Mouse (Mus musculus) heart, adult 2 months (tissue): ENCODE results near the gene Ttll11. TPM values are rescaled to one million over a fixed set of nuclear protein-coding genes. Genes with fewer than 3 reads are reported as not detected.

ENCODE experiments used
- DNase-seq, 2 experiments: peaks; one replicate each; pipeline ENCODE4 v3.0.0; 2021
- H3K27ac ChIP-seq: fragments of 200-600 bp; 2 replicates; pipeline ENCODE4 v1.8.1; 2022
- H3K27me3 ChIP-seq: fragments of 200-500 bp; 2 replicates; pipeline ENCODE4 v1.6.1; 2012; ENCODE audit warnings: mild to moderate bottlenecking, low read length, inconsistent platforms, mixed read lengths; ENCODE audit not compliant: control insufficient read depth, insufficient read depth
- H3K36me3 ChIP-seq: fragments of 200-500 bp; 2 replicates; pipeline ENCODE4 v1.6.1; 2012; ENCODE audit warnings: low read length, inconsistent platforms; ENCODE audit not compliant: control insufficient read depth, insufficient read depth
- H3K4me1 ChIP-seq: fragments of 200-500 bp; 2 replicates; pipeline ENCODE4 v1.6.1; 2011; ENCODE audit warnings: low read length; ENCODE audit not compliant: control insufficient read depth, insufficient read depth
- H3K4me3 ChIP-seq: fragments of 200-600 bp; 2 replicates; pipeline ENCODE4 v1.8.1; 2022
- H3K79me2 ChIP-seq: fragments of 200-500 bp; replicated peaks from 2 replicates; pipeline ENCODE4 v1.6.1; 2012; ENCODE audit warnings: mild to moderate bottlenecking, inconsistent platforms, low read length, moderate library complexity, mixed read lengths; ENCODE audit not compliant: control insufficient read depth, insufficient read depth
- H3K9ac ChIP-seq: fragments of 200-500 bp; 2 replicates; pipeline ENCODE4 v1.6.1; 2012; ENCODE audit warnings: low read depth, mild to moderate bottlenecking, control low read depth, inconsistent platforms, low read length, mixed read lengths
- CTCF ChIP-seq: fragments of 200-600 bp; IDR thresholded peaks from 2 replicates; pipeline ENCODE4 v1.8.1; 2022; ENCODE audit warnings: antibody characterized with exemption, mild to moderate bottlenecking, moderate library complexity
- EP300 ChIP-seq: fragments of 200-500 bp; IDR thresholded peaks from 2 replicates; pipeline ENCODE4 v1.6.1; 2011; ENCODE audit warnings: low read depth, low read length, control low read depth; ENCODE audit not compliant: insufficient read depth
- POLR2A ChIP-seq: fragments of 200-500 bp; IDR thresholded peaks from 2 replicates; pipeline ENCODE4 v1.6.1; 2011; ENCODE audit warnings: mild to moderate bottlenecking, low read depth, low read length, control low read depth; ENCODE audit not compliant: insufficient read depth
- WGBS: fragments of 180-500 bp; shearing (Covaris S2); methylation state at CpG from one replicate; pipeline ENCODE4 v1.1.7; 2018; 5-methylcytosine and 5-hydroxymethylcytosine counted together
- intact Hi-C: fragments of 180-260 bp; cut with DNase I; formaldehyde crosslinking; loops from one replicate; pipeline ENCODE4 v1.15.1; 2025
- polyA plus RNA-seq: library from polyadenylated mRNA; depleted of rRNA; stranded (reverse); fragments of >200 nt; gene quantifications from 2 replicates; pipeline ENCODE4 v1.2.3, GENCODE M21; 2012
- total RNA-seq, 2 experiments: library from RNA; stranded (reverse); gene quantifications; 2 replicates each; pipeline ENCODE4 v1.2.3; 2021

Ttll11 gene
- total and polyA plus RNA-seq, 3 experiments: 1.2 to 2.2 (median 1.5) TPM

DNA sequence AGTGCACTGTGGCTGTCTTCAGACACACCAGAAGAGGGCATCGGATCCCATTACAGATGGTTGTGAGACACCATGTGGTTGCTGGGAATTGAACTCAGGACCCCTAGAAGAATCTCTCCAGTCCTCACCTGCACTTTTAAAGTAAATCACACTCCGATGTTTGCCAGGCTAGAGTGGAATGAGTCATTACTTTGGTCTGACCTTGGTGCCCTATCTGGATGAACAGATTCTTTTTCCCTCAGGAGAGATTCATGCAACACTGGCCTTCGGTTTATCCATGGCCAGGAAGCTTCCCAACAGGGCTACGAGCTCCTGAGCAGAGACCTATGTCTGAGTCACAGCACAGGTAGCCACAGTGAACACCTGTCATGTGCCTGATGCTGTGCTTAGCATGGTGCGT, 18.7 kb upstream of the Ttll11 start:
- Histone ChIP-seq H3K79me2 (no peaks in the 10 kb centered on the region), H3K9ac (no peak overlapping the region), H3K27me3 (no peaks in the 10 kb centered on the region), H3K27ac (no peak overlapping the region), H3K4me1 (peaks cover 13% of the 10 kb centered on the region), H3K36me3 (no peaks in the 10 kb centered on the region), H3K4me3 (no peak overlapping the region)
- DNase-seq: no peak
- intact Hi-C loops: no loop called here
- no peak for TF ChIP-seq POLR2A
- no peak for TF ChIP-seq EP300
- no peak for TF ChIP-seq CTCF
- 90% methylated on average over 5 of the region's 5 CpGs for WGBS

DNA sequence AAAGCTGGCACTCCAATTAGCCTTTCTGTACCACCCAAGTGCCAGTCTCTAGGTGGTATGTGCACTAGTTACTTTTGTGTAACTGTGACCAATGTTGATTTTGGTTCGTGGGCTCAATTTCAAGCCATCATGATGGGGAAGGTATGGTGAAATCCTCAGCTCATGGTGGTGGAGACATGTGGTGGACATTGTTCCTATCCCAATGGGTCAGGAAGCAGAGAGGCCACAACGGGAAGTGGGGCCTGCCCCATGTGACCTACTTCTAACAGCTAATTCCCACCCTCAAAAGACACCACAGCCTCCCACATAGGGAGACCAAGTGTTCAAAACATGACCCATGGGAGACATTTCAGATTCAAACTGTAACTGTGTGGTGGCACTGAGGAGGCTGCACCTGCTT, 17.0 kb upstream of the Ttll11 start:
- no peak overlapping the region for H3K9ac ChIP-seq
- no peak for DNase-seq
- intact Hi-C loops: no loop called here
- TF ChIP-seq CTCF (no peak), EP300 (no peak), POLR2A (no peak)
- no peaks in the 10 kb centered on the region for H3K79me2 ChIP-seq
- H3K27me3 ChIP-seq: no peaks in the 10 kb centered on the region
- H3K4me3 ChIP-seq: no peak overlapping the region
- H3K4me1 ChIP-seq: peaks cover 13% of the 10 kb centered on the region
- no peaks in the 10 kb centered on the region for H3K36me3 ChIP-seq
- H3K27ac ChIP-seq: peak overlapping the region; percentile 58
- 64% methylated on average over 2 of the region's 2 CpGs for WGBS

DNA sequence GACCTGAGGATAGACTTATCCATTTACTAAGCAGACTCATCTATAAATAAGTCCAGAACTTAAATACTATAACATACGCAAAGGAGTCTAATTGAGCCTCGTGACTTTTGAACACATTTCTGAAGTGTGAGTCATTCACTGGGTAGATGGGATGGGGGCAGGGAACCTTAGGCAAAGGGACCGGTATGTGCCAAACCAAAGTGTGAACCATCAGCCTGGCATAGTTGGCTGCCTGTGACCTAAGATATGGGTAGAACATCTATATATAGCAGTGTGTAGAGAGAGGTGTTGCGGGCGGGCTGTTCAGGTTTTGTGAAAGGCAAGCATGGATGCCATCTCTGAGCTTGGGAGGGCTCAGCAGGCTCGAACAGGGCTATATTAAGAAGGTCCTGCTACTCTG, 14.6 kb upstream of the Ttll11 start:
- H3K27me3 ChIP-seq: no peaks in the 10 kb centered on the region
- peak in 1 of 2 experiments; percentile 60 for DNase-seq
- H3K79me2 ChIP-seq: no peaks in the 10 kb centered on the region
- WGBS: 40% methylated on average over 6 of the region's 6 CpGs
- H3K9ac ChIP-seq: no peak overlapping the region
- H3K4me3 ChIP-seq: no peak overlapping the region
- peaks cover 13% of the 10 kb centered on the region for H3K4me1 ChIP-seq
- H3K27ac ChIP-seq: peak overlapping the region; percentile 72
- intact Hi-C loops: no loop called here
- H3K36me3 ChIP-seq: no peaks in the 10 kb centered on the region
- no peak for TF ChIP-seq CTCF
- TF ChIP-seq POLR2A: 0 out of 2 replicates have a peak, but pooled peaks have one; percentile 12
- TF ChIP-seq EP300: peak; percentile 95

DNA sequence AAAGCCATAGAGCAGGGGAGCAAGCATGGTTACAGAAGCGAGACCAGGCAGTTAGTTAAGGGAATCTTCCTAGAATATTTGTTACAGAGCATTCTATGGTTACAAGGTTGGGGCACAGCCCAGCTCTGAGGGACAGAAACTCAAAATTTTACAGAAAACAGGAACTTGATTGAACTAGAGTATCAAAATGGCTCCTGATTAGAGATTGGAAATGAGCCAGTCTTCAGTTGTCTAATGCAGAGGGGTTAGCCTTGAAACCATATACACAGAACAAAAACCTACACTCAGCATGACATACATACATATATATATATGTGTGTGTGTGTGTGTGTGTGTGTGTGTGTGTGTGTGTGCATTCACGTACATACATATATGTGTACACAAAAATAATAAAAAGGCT, 13.8 kb upstream of the Ttll11 start:
- TF ChIP-seq CTCF (no peak), EP300 (no peak), POLR2A (no peak)
- no peaks in the 10 kb centered on the region for H3K36me3 ChIP-seq
- H3K9ac ChIP-seq: no peak overlapping the region
- peak overlapping the region; percentile 33 for H3K27ac ChIP-seq
- intact Hi-C loops: no loop called here
- H3K79me2 ChIP-seq: no peaks in the 10 kb centered on the region
- peaks cover 11% of the 10 kb centered on the region for H3K4me1 ChIP-seq
- no peak overlapping the region for H3K4me3 ChIP-seq
- no peaks in the 10 kb centered on the region for H3K27me3 ChIP-seq
- 84% methylated on average over 2 of the region's 2 CpGs for WGBS
- DNase-seq: no peak

DNA sequence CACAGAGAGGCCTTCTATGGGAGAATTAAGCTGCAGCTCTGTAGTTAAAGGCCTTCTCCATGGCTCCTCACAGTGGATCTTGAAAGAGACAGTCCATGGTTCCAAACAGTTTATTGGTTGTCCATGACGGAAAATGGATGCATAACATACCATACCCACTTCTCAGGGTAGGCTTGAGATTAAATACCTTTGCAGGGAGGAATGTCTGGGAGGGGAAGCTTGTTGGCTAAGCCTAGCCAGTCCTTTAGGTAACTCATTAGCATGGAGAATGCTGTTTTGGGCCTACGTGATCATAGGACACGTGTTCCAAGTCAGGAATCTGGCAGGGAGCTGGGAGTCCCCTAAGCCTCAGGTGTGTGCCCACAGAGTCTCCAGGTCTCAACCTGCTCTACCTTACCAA, 12.5 kb upstream of the Ttll11 start:
- Histone ChIP-seq H3K27me3 (no peaks in the 10 kb centered on the region), H3K36me3 (no peaks in the 10 kb centered on the region), H3K4me1 (peaks cover 11% of the 10 kb centered on the region), H3K27ac (no peak overlapping the region), H3K79me2 (no peaks in the 10 kb centered on the region), H3K9ac (no peak overlapping the region), H3K4me3 (no peak overlapping the region)
- DNase-seq: no peak
- WGBS: 89% methylated on average over 3 of the region's 3 CpGs
- no peak for TF ChIP-seq CTCF
- TF ChIP-seq POLR2A: no peak
- intact Hi-C loops: no loop called here

DNA sequence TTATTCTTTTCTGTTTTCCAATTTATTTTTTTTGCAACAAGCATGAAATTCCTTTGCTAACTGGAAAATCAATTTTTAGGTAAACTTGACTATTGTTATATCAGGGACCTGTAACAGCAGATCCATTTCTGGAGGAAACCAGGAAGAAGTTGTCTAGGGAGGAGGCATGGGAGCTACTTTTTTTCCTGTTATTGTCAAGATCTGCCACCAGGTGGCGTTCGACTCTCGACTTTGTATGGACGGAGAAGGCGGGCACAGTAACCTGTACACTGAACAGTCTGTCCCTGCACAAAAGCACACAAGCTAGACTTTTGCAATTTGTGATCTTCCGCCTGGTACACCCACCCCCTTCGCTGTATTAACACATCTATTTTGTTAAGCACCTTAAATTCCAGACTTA, 4.2 kb upstream of the Ttll11 start:
- WGBS: 3% methylated on average over 7 of the region's 7 CpGs
- DNase-seq: peak; percentile 46 to 59
- TF ChIP-seq EP300: 0 out of 2 replicates have a peak, but pooled peaks have one; percentile 22
- TF ChIP-seq POLR2A: no peak
- peak; percentile 86 for TF ChIP-seq CTCF
- Histone ChIP-seq H3K27ac (no peak overlapping the region), H3K36me3 (no peaks in the 10 kb centered on the region), H3K4me3 (no peak overlapping the region), H3K79me2 (no peaks in the 10 kb centered on the region), H3K9ac (no peak overlapping the region), H3K27me3 (no peaks in the 10 kb centered on the region), H3K4me1 (peaks cover 1% of the 10 kb centered on the region; the same call in 1 of the 2 replicates)
- intact Hi-C loops: loop anchor here (1.0 to 2.0 kb wide), 3 partner anchors 24 to 293 kb away; no protein-coding TSS in a partner anchor
